Mouse (Mus musculus) lung, embryonic 14.5 days (tissue): Measurements from ENCODE around the gene Lrrc57. TPM values are rescaled to one million over a fixed set of nuclear protein-coding genes. Genes with fewer than 3 reads are reported as not detected.
A peak's percentile ranks its signal among the peaks of the same experiment; 100 is the strongest.

Experiments used
- ATAC-seq: fragments of 200-750 bp; cut with Nextera tagmentation; 2 replicates; pipeline ENCODE4 v1.8.0; 2017; ENCODE audit warnings: mild to moderate bottlenecking, moderate TSS enrichment, moderate library complexity; ENCODE audit not compliant: insufficient read depth
- DNase-seq: peaks from one replicate; pipeline ENCODE4 v3.0.0-alpha.2; 2015
- H3K27ac ChIP-seq: fragments of 300-500 bp; sonication (generic); 2 replicates; pipeline ENCODE4 v1.5.1; 2014; ENCODE audit warnings: low read depth, mild to moderate bottlenecking, moderate library complexity
- H3K27me3 ChIP-seq: fragments of 300-500 bp; sonication (generic); 2 replicates; pipeline ENCODE4 v1.6.1; 2014; ENCODE audit warnings: low read length, control low read depth; ENCODE audit not compliant: insufficient read depth
- H3K36me3 ChIP-seq: fragments of 300-500 bp; sonication (generic); 2 replicates; pipeline ENCODE4 v1.6.1; 2014; ENCODE audit warnings: control low read depth; ENCODE audit not compliant: insufficient read depth
- H3K4me1 ChIP-seq: fragments of 300-500 bp; sonication (generic); 2 replicates; pipeline ENCODE4 v1.6.1; 2014; ENCODE audit warnings: antibody characterized with exemption, control low read depth; ENCODE audit not compliant: insufficient read depth
- H3K4me2 ChIP-seq: fragments of 300-500 bp; sonication (generic); 2 replicates; pipeline ENCODE4 v1.6.1; 2014; ENCODE audit warnings: mild to moderate bottlenecking
- H3K4me3 ChIP-seq: fragments of 300-500 bp; sonication (generic); 2 replicates; pipeline ENCODE4 v1.5.1; 2014; ENCODE audit warnings: low read depth, low read length
- H3K9ac ChIP-seq: fragments of 300-500 bp; sonication (generic); 2 replicates; pipeline ENCODE4 v1.6.1; 2014
- H3K9me3 ChIP-seq: fragments of 300-500 bp; sonication (generic); 2 replicates; pipeline ENCODE4 v1.6.1; 2016; ENCODE audit warnings: low read depth, low read length, control low read depth
- CTCF ChIP-seq: IDR thresholded peaks from 2 replicates; pipeline ENCODE4 v1.5.1; 2016; ENCODE audit warnings: antibody characterized with exemption, low read depth
- WGBS: fragments of 180-500 bp; shearing (Covaris S2); extraction: QIAGEN DNeasy Blood & Tissue Kit; methylation state at CpG from one replicate; pipeline ENCODE4 v1.1.7; 2014; 5-methylcytosine and 5-hydroxymethylcytosine counted together
- polyA plus RNA-seq: library from polyadenylated mRNA; unstranded; fragments of >200 nt; fragmentation: Nextera tagmentation; extraction: Ambion mirVana; gene quantifications from 2 replicates; pipeline ENCODE4 v1.2.1, GENCODE M21; 2014

The Lrrc57 gene
- polyA plus RNA-seq, 1 experiment from 2014 or later: 23.5 TPM

DNA sequence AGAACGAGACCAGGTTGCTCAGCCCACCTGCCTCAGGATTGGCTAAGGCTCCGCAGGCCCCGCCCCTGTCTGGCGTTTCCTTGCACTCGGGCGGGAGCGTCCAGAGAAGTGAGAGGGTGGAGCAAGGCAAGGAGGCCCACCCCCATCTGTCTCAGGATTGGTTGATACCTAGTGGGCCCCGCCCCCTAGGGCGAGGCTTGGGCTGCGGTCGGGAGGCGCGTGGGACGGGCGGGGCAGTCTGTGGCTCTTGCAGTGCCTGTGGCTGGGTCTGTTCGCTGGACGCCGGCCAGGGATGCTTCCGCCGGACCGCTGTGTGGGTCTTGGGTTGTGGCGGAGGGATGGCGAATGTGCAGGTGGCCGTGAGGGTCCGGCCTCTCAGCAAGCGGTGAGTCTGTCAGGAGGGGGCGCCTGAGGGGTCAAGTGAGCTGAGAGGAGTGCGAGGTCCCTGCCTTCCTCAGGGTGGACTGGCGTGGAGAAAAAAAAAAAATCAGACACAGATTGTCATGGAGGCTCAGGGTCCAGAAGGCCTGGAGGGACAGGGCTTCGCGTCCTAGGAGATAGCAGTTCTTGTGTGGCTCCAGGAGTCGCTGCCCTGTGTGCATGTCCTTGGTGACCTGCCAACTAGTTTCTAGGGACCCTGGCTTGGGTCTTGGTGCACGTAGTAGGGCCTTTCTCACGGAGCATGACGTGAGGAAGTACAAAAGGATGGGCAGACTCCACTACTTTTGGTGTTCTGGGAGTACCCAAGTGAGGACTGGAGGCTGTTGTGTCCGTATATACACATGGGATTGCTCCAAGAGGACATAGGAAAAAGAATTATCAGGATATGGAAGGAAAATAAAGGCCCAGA lies 19.8 kb upstream of the Lrrc57 start, which contains the start of gene Stard9:
Stard9 (plus strand) TSS at position 236 of the 850 bp plus-strand sequence.
- peak; percentile 100 for ATAC-seq
- peak; percentile 100 for DNase-seq
- Histone ChIP-seq H3K9ac (peak within 1 kb of the TSS; percentile 57), H3K9me3 (no peaks in the 10 kb centered on the region), H3K27ac (peak within 1 kb of the TSS; percentile 65), H3K27me3 (no peaks in the 10 kb centered on the region), H3K4me2 (peak within 1 kb of the TSS; percentile 69), H3K36me3 (peaks cover 14% of the 10 kb centered on the region; the same call in 1 of the 2 replicates), H3K4me3 (peak within 1 kb of the TSS; percentile 57), H3K4me1 (0 out of 2 replicates have a peak, but pooled peaks cover 7% of the 10 kb centered on the region)
- 2% methylated on average over 36 of the region's 36 CpGs for WGBS
- TF ChIP-seq CTCF: 0 out of 2 replicates have a peak, but pooled peaks have one; percentile 34

DNA sequence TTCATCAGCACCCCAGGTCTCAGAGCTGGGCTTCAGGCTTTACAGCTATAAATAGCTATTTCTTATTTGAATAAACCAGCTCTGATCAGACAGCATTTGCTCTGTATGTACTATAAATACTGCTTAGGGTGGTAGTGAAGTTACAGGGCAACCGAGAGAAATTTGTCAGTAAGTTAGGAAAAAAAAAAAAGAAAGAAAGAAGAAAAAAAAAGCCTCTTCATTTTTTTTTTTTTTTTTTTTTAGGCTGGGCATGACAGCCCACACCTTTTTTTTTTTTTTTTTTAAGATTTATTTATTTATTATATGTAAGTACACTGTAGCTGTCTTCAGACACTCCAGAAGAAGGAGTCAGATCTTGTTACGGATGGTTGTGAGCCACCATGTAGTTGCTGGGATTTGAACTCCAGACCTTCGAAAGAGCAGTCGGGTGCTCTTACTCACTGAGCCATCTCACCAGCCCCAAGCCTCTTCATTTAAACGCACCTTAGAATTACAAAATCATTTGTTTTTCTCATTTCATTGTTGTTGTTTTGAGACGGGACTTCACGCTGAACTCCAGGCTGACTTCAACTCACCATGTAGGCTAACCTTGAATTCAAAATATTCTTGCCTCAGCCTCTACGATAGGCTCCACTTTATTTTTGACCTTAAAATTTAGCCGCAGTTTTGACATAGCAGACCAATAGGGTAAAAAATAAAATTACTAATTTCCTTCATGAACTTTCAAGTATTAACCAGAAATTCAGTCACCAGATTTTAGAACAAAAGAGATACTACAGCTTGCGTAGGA lies 19.0 kb upstream of the Lrrc57 start:
- TF ChIP-seq CTCF: no peak
- Histone ChIP-seq H3K9me3 (no peaks in the 10 kb centered on the region), H3K27ac (peak overlapping the region; percentile 65), H3K27me3 (no peaks in the 10 kb centered on the region), H3K36me3 (peaks cover 9% of the 10 kb centered on the region; the same call in 1 of the 2 replicates), H3K9ac (peak overlapping the region; percentile 34; the same call in 1 of the 2 replicates), H3K4me3 (peak overlapping the region; percentile 57), H3K4me2 (peak overlapping the region; percentile 69), H3K4me1 (0 out of 2 replicates have a peak, but pooled peaks cover 7% of the 10 kb centered on the region)
- no peak for DNase-seq
- 22% methylated on average over 10 of the region's 10 CpGs for WGBS
- peak; percentile 14 for ATAC-seq

DNA sequence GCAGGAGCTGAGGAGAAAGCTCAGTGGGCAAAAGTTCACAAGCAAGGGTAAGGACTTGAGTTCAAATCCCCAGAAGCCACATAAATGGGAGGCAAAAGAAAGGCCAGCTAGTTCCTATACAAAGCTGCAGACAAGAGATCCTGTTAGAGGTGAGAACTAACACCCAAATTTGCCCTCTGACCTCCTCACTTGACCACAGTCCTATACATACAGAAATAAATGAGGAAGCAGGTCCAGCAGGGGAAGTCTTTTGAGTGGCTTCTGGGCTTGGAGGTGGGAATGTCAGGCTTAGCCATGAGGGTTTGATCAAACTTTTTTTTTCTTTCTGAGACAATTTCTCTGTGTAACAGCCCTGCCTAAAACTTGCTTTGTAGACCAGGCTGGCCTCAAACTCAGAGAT lies 13.6 kb upstream of the Lrrc57 start:
- TF ChIP-seq CTCF: no peak
- no peaks in the 10 kb centered on the region for H3K27me3 ChIP-seq
- H3K27ac ChIP-seq: no peak overlapping the region
- no peak overlapping the region for H3K4me2 ChIP-seq
- no peak for ATAC-seq
- DNase-seq: no peak
- no peaks in the 10 kb centered on the region for H3K4me1 ChIP-seq
- no peak overlapping the region for H3K4me3 ChIP-seq
- no peaks in the 10 kb centered on the region for H3K9me3 ChIP-seq
- H3K9ac ChIP-seq: no peak overlapping the region
- peaks cover 18% of the 10 kb centered on the region; the same call in 1 of the 2 replicates for H3K36me3 ChIP-seq

DNA sequence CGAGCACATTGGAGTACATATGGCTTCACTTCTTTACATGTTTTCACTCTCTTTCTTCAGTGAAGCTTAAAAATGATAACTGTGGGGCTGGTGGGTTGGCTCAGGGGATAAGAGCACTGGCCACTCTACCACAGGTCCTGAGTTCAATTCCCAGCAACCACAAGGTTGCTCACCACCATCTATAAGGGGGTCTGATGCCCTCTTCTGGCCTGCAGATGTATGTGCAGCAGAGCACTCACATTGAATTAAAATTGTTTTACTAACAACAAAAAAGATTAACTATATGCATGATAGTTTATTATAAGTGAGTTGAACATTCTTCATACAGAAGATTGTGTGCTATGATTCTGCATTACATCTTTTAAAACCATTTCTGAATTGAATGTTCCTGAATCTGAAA lies 10.2 kb upstream of the Lrrc57 start:
- Histone ChIP-seq H3K4me1 (no peaks in the 10 kb centered on the region), H3K9me3 (no peaks in the 10 kb centered on the region), H3K27ac (no peak overlapping the region), H3K36me3 (peaks cover 34% of the 10 kb centered on the region), H3K9ac (no peak overlapping the region), H3K27me3 (no peaks in the 10 kb centered on the region), H3K4me2 (no peak overlapping the region), H3K4me3 (no peak overlapping the region)
- 100% methylated on average over 1 of the region's 1 CpGs for WGBS
- DNase-seq (no peak), ATAC-seq (no peak)
- peak; percentile 39 for TF ChIP-seq CTCF

DNA sequence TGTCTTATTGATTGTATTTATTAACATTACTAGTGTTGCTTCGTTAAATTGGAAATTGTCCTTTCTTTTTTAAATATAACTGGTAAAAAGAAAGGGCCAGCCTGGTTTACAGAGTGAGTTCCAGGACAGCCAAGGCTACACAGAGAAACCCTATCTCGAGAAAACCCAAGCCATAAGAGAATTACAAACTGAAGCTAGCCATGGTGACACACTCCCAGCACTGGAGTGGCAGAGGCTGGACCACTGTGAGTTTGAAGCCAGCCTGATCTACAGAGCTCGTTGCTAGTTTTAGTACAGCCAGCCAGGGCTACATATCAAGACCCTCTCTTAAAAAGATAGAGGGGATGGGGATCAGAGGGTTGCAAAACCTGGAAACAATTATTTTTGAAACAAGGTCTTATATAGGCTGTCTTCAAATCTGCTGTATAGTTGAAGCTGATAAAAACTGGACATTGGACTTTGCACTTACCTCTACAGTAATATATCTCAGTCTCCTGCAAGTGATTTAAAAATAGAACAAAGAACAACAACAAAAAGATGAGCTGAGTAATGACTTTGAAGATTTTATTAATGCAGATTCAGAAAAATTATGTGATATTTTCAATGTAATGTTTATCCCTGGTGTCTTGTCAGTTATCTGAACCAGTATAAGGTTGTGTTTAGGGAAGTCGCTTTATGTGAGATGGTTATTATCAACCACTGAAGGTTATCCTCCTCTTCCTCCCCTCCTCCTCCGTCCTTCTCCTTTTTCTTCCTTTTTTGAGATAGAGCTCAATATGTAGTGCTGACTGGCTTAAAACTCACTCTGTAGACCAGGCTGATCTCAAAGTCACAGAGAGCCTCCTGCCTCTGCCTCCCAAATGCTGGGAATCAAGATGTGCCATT lies 7.2 kb upstream of the Lrrc57 start:
- WGBS: 88% methylated on average over 5 of the region's 5 CpGs
- Histone ChIP-seq H3K9ac (no peak overlapping the region), H3K27ac (no peak overlapping the region), H3K4me3 (no peak overlapping the region), H3K36me3 (peaks cover 51% of the 10 kb centered on the region), H3K9me3 (no peaks in the 10 kb centered on the region), H3K27me3 (no peaks in the 10 kb centered on the region), H3K4me2 (no peak overlapping the region), H3K4me1 (no peaks in the 10 kb centered on the region)
- no peak for DNase-seq
- no peak for ATAC-seq
- TF ChIP-seq CTCF: no peak

DNA sequence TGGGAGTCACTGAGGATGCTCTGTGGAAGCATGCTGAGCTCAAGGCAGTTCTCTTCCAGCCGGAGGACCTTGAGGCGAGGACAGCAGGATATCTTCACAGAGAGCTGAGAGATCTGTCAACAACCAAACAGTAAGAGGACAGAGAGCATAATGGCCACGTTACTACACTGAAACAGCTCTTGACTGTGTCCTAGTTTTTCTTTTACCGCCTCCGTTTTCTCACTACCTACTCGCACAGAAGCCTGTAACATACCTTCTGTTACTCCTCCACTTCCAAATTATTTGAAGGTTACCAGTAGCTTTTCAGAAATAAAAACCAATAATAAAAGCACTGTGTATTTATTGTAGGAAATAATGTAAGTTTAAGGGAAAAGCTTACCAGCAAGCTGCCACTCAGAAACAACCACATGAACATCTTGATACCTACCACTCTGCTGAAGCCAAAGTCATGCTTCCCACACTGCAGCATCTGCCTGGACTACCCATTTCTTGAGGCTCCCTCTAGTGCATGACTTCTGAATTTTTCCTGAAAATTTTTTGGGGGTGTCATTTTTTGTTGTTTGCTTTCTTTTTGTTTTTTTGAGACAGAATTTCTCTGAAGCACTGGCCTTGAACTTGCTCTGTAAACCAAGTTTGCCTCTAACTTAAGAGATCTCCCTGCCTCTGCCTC lies 3.2 kb downstream of the Lrrc57 start:
- H3K4me1 ChIP-seq: peaks cover 7% of the 10 kb centered on the region
- peak; percentile 30 for TF ChIP-seq CTCF
- no peak overlapping the region for H3K4me2 ChIP-seq
- no peaks in the 10 kb centered on the region for H3K9me3 ChIP-seq
- DNase-seq (peak; percentile 55), ATAC-seq (no peak)
- H3K27me3 ChIP-seq: no peaks in the 10 kb centered on the region
- no peak overlapping the region for H3K27ac ChIP-seq
- peaks cover 30% of the 10 kb centered on the region for H3K36me3 ChIP-seq
- H3K4me3 ChIP-seq: no peak overlapping the region
- H3K9ac ChIP-seq: no peak overlapping the region
- WGBS: 80% methylated on average over 6 of the region's 6 CpGs
